Mouse (Mus musculus) embryo, embryonic 10.5 days (tissue): ENCODE results near the gene Agr3.

Experiments
- DNase-seq: peaks from one replicate; pipeline ENCODE4 v3.0.0-alpha.2; 2015; ENCODE audit warnings: low spot score

Agr3 gene

DNA sequence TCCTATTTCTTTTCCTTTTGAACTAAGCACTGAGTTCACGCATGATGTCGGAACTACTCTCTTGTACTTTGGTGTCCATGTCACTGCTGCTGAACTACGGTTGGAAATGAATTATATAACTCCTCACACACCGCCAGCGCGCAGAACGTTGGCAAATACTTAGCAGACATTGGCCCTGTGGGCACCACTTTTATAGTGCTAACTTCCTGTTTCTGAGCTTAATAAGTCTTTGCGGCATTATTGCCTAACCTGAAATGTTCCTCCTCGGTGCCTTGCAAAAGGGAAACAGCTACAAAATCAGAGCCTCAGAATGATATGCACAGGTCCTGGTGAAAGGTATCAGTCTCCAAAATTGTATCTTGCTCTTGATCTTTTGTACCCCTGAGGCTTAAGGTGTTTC is 58.1 kb downstream of the Agr3 start:
- no peak for DNase-seq

DNA sequence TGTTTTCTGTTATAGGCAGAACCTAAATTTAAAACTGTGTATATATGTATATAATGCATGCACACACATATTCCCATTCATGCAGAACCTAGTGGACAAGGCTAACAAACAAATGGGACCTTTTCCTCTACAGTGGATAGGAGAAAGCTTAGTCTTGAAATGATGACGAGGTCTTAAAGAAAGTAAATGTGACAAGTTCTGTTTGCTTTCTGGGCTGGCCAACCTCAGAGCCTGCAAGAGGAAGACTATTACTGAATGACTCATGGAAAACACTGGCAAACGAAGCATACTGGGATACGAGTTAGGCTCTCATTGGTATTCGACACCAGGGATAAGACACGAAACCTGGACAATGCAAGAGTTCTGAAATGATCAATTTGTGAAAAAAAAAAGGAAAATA is 59.3 kb downstream of the Agr3 start:
- DNase-seq, result no peak

DNA sequence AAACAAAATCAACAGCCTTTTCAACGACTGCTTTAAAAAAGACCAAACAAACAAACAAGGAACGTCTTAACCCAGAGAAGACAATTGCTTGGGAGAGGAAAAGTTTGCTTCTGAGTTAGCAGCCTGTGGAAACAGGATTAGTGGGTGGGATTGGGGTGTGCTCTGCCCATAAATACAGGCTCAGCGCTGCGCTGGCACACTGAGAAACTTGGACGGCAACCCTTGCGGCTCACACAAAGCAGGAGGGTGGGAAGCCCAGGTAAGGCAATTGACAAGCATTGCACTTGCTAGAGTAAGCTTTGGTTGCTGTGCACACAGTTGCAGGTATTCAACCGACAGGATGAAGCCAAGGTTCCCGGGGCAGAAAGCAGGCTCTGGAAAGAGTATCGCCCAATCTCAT is 67.3 kb downstream of the Agr3 start, which contains the start of gene Agr2:
TSS of gene Agr2 (plus strand) at position 197 of the 400 bp plus-strand sequence.
- no peak for DNase-seq

DNA sequence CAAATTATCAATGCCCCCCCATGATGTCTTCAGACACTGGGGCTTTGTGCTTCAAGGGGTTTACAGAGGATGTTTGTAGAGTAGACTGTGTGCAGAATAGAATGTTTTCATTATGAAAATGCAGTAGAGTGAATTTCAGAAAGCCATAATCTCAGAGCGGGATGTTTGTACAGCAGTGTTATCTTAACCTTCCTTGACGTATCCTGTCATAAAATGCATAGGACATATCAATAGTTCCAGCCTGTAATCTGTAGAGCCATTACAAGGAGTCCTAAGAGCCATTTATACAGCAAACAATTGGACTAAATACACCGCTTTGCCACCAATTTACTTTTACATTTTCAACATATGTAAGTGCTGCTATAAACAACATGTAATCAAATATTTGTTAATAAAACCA is 68.2 kb downstream of the Agr3 start:
- no peak for DNase-seq

DNA sequence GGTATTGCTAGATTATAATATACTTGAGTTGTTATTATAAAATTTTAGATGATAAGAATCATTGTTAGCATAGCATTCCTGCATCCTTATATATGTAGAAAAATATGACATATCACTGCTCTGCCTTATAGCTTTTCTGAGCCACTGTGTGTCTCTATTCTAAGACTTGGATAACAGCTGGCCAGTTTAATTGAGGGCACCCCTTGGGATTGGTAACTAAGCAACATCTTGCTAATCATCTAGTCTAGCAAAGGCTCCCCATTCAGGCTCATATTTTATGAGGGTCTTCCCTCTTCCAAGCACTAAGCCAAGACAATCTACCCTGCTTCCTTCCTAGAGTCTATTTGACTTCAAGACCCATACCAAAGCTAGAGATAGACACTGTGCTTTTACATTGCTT is 68.7 kb downstream of the Agr3 start:
- DNase-seq, result peak; percentile 40

DNA sequence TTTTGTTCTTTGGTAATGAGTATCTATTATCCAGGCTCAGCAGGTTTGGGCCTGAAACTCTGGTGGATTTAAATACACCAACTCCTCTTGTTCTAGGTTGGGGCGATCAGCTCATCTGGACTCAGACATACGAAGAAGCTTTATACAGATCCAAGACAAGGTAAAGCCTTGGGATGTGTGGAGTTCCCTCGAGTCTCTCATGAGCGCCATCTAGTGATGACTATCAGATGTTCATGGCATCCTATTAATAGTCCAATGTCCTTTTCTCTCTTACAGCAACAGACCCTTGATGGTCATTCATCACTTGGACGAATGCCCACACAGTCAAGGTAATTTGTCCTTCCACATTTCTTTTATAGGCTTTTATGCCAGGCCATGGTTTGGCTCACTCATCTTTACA is 70.4 kb downstream of the Agr3 start:
- DNase-seq, result peak; percentile 88
